Mouse (Mus musculus) cortical plate, adult 2 months (tissue): ENCODE measurements at regions not wholly inside any gene's neighbourhood (a gene's known extent, or its start where the extent isn't known, plus 50 kb on each side); places are given as distances from the start of the nearest gene placed in this dataset.

ENCODE experiments used
- CTCF ChIP-seq: fragments of 200-500 bp; IDR thresholded peaks from 2 replicates; pipeline ENCODE4 v1.5.1; 2011; ENCODE audit warnings: mild to moderate bottlenecking, control low read depth, low read length; ENCODE audit not compliant: insufficient read depth; ENCODE audit errors: extremely low read depth
- POLR2A ChIP-seq: fragments of 200-500 bp; IDR thresholded peaks from 2 replicates; pipeline ENCODE4 v1.6.1; 2011; ENCODE audit warnings: mild to moderate bottlenecking, low read length, control low read depth; ENCODE audit not compliant: insufficient read depth; ENCODE audit errors: extremely low read depth

DNA sequence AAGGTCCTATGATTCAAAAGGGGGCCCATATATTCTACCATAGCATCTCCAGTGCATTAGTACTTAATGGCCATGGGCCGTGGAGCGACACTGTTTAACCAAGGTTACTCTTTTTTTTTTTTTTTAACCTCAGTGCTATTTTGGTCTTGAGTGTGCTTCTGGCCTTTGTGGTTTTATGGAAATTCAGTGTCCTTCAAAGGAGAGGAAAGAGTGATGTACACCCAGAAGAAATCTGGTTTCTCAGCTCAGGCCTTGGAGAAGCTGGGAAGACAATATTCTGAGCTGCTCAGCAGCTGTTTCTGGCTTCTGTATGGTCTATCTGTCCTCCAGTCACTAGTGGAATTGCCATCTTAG, 91.2 kb upstream of the Pabpc6 start:
- TF ChIP-seq CTCF (no peak), POLR2A (no peak)
